Mouse (Mus musculus) small intestine, adult 2 months (tissue): ENCODE measurements around the gene Rbm5. TPM values are rescaled to one million over a fixed set of nuclear protein-coding genes. Genes with fewer than 3 reads are reported as not detected.

Experiments
- H3K27ac ChIP-seq: fragments of 200-500 bp; 2 replicates; pipeline ENCODE4 v1.5.1; 2012; ENCODE audit warnings: low read depth, low read length, control low read depth, inconsistent platforms; ENCODE audit not compliant: insufficient read depth
- H3K27me3 ChIP-seq: fragments of 200-500 bp; 2 replicates; pipeline ENCODE4 v1.6.1; 2012; ENCODE audit warnings: mild to moderate bottlenecking, moderate library complexity, low read length, inconsistent platforms; ENCODE audit not compliant: control insufficient read depth, insufficient read depth
- H3K36me3 ChIP-seq: fragments of 200-500 bp; 2 replicates; pipeline ENCODE4 v1.6.1; 2012; ENCODE audit warnings: mild to moderate bottlenecking, low read length, control low read depth, inconsistent platforms; ENCODE audit not compliant: control insufficient read depth, insufficient read depth
- H3K4me1 ChIP-seq: fragments of 200-500 bp; 2 replicates; pipeline ENCODE4 v1.6.1; 2012; ENCODE audit warnings: low read length, inconsistent platforms, mixed read lengths; ENCODE audit not compliant: control insufficient read depth, insufficient read depth, insufficient read length
- H3K4me3 ChIP-seq: fragments of 200-500 bp; 2 replicates; pipeline ENCODE4 v1.5.1; 2012; ENCODE audit warnings: low read depth, mild to moderate bottlenecking, control low read depth, inconsistent platforms, low read length, moderate library complexity
- CTCF ChIP-seq: fragments of 200-500 bp; IDR thresholded peaks from 2 replicates; pipeline ENCODE4 v1.5.1; 2012; ENCODE audit warnings: low read depth, mild to moderate bottlenecking, control low read depth, inconsistent platforms, low read length, moderate library complexity, mixed read lengths; ENCODE audit not compliant: insufficient replicate concordance, insufficient read length; ENCODE audit errors: extremely low read depth
- POLR2A ChIP-seq: fragments of 200-500 bp; IDR thresholded peaks from 2 replicates; pipeline ENCODE4 v1.6.1; 2012; ENCODE audit warnings: low read depth, mild to moderate bottlenecking, control low read depth, inconsistent platforms, low read length, moderate library complexity
- WGBS: fragments of 180-500 bp; shearing (Covaris S2); methylation state at CpG from one replicate; pipeline ENCODE4 v1.1.7; 2018; 5-methylcytosine and 5-hydroxymethylcytosine counted together
- polyA plus RNA-seq: library from polyadenylated mRNA; depleted of rRNA; stranded (reverse); fragments of >200 nt; gene quantifications from 2 replicates; pipeline ENCODE4 v1.2.3, GENCODE M21; 2012

Rbm5 gene
- polyA plus RNA-seq, 1 experiment: 48.9 TPM

DNA sequence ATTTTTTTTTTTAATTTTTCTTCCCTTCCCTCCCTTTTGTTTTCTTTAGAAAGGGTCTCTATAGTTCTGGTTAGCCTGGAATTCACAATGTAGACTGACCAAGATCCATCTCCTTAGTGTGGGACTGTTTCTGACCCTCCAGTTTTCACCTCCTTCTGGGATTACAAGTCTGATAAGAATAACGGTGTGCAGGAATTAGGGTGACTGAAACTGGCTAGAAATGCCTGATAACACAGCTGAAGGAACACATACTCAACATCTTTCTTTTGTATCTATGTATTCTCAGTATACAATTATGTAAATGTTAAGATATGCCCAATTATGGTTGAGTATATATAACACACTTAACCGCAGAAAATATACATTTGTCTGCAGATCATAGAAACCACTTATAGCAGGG, 986 bp upstream of the Rbm5 start:
- TF ChIP-seq POLR2A: no peak
- TF ChIP-seq CTCF: no peak
- no peak overlapping the region for H3K4me3 ChIP-seq
- H3K36me3 ChIP-seq: peaks cover 37% of the 10 kb centered on the region
- WGBS: 64% methylated on average over 2 of the region's 2 CpGs
- H3K27ac ChIP-seq: no peak overlapping the region
- no peaks in the 10 kb centered on the region for H3K27me3 ChIP-seq
- peaks cover 3% of the 10 kb centered on the region; the same call in 1 of the 2 replicates for H3K4me1 ChIP-seq

DNA sequence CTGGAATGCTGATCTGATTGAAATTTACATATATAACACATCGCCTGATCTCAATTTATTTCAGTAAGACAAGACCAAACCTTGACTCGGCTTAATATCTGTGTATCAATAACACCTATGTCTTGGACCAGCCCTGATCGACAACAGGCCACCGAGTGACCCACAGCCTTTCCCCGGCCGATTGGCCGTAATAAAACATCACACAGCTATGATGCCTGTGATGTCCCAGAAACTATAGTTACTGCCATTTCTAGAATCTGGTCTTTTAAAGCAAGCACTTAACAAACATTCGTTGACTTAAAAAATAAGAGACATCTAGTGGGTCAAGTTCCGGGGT, 791 bp downstream of the Rbm5 start:
- 0% methylated on average over 9 of the region's 9 CpGs for WGBS

DNA sequence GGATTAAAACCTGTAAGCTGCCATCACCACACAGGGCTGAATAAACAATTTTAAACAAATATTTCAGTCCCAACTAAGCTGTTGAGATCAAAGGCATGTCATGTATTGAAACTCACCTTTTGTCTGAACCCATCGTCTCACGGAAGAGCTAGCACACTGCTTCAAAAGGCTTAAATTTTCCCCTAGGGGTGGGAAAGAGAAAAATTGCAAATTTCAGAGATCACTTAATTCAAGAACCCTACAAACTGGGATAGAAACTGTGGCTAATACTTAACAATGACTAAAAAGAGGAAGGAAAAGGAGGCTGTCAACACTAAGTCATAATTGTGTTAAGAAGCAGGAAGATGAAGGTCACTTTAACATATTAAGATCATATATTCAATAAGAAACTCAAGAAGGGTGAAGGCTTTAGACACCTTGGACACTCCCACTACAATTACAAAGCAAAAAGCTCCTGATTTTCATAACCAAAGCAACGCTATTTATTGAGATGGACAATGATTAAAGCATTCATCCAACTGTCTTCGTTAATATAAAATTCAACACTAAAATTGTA, 1.3 kb downstream of the Rbm5 start:
- WGBS: 18% methylated on average over 4 of the region's 4 CpGs
- no peak overlapping the region for H3K27ac ChIP-seq
- H3K36me3 ChIP-seq: peaks cover 36% of the 10 kb centered on the region
- no peak overlapping the region for H3K4me3 ChIP-seq
- H3K4me1 ChIP-seq: peaks cover 3% of the 10 kb centered on the region; the same call in 1 of the 2 replicates
- no peak for TF ChIP-seq POLR2A
- no peak for TF ChIP-seq CTCF
- no peaks in the 10 kb centered on the region for H3K27me3 ChIP-seq

More for the DNA sequence above, 791 bp downstream of the Rbm5 start:
- H3K4me1 ChIP-seq: peaks cover 3% of the 10 kb centered on the region; the same call in 1 of the 2 replicates
- H3K27me3 ChIP-seq: no peaks in the 10 kb centered on the region
- peaks cover 37% of the 10 kb centered on the region for H3K36me3 ChIP-seq
- TF ChIP-seq POLR2A (no peak), CTCF (no peak)
- H3K4me3 ChIP-seq: peak overlapping the region; percentile 84
- peak overlapping the region; percentile 88 for H3K27ac ChIP-seq

DNA sequence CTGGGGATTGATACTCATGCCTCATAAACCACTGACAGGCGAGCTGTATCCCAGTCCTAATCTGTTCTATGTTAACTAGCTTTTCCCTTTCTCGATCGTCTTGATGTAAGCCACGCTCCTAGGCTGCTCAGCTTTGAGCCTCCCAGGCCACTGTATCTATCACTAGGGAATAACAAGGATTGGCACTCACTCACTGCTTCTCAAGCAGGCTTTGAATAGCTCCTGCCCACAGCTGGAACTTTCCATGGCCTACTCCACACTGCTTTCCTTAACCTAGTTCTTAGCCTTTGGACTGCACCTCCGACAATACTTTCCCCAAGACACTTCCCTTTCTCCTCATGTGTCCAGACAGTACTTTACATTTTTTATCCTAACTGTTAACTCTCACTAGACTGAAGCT, 1.9 kb downstream of the Rbm5 start:
- Histone ChIP-seq H3K4me3 (no peak overlapping the region), H3K4me1 (peaks cover 3% of the 10 kb centered on the region; the same call in 1 of the 2 replicates), H3K27me3 (no peaks in the 10 kb centered on the region), H3K36me3 (peaks cover 40% of the 10 kb centered on the region), H3K27ac (no peak overlapping the region)
- WGBS: 66% methylated on average over 5 of the region's 5 CpGs
- TF ChIP-seq CTCF: no peak
- no peak for TF ChIP-seq POLR2A

DNA sequence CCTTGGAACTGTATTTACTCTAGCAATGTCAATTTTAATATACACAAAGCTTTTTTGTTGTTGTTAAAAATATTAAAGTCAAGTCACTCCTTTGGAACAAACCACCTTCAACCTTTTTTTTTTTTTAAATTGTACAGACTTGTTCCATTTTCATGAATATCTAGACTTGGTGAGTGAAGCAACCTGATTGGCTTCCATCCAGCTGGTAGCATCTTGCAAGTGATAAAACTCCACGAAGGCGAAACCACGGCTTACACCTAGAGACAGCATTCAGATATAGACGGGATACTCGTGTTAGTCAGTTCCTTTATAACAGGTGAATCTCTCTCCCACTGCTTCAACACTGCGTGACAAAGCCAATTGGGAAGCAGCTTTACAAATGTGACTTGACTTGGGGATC, 11.2 kb downstream of the Rbm5 start:
- Histone ChIP-seq H3K36me3 (peaks cover 75% of the 10 kb centered on the region), H3K27me3 (no peaks in the 10 kb centered on the region), H3K4me1 (no peaks in the 10 kb centered on the region), H3K27ac (no peak overlapping the region), H3K4me3 (no peak overlapping the region)
- TF ChIP-seq POLR2A (no peak), CTCF (no peak)
- 88% methylated on average over 6 of the region's 6 CpGs for WGBS

DNA sequence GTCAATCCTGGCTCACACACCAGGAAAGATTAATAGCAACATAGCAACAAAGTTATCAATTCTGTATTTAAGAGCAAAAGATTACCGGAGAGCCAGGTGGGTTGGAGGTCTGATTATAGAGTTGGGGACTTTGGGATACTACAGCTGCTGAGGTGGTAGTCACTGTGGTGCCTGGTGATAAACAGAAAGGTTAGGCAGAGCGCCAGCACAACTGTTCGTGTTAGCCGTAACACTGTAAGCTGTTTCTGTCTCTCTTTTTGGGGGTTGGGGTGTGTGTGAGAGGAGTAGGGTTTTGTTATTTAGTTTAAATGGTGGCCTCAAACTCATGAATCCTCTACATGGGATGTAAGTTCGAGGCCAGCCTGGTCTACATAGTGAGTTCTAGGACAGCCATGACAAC, 20.4 kb downstream of the Rbm5 start:
- Histone ChIP-seq H3K4me1 (no peaks in the 10 kb centered on the region), H3K27me3 (no peaks in the 10 kb centered on the region), H3K4me3 (no peak overlapping the region), H3K36me3 (peaks cover 86% of the 10 kb centered on the region), H3K27ac (no peak overlapping the region)
- 86% methylated on average over 5 of the region's 5 CpGs for WGBS
- TF ChIP-seq POLR2A (no peak), CTCF (no peak)

DNA sequence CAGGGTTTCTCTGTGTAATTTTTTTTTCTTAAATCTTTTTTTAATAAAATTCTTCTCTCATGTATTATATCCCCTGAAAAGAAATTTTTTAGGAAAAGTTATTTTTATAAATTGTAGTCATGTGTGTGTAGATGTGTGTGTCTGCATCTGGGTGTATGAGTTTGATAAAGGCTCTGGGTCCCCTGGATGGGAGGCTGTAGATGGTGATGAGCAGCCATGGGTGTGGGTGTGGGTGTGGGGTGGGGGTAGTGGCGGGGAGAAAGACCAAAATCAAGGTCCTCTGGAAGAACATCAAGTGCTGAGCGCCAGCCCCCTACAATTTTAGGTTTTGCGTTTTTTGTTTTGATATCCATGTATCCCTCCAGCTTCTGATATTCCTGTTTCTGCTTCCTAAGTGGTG, 22.7 kb downstream of the Rbm5 start:
- Histone ChIP-seq H3K27me3 (no peaks in the 10 kb centered on the region), H3K4me1 (no peaks in the 10 kb centered on the region), H3K36me3 (peaks cover 90% of the 10 kb centered on the region), H3K4me3 (no peak overlapping the region), H3K27ac (no peak overlapping the region)
- WGBS: 94% methylated on average over 3 of the region's 3 CpGs
- no peak for TF ChIP-seq POLR2A
- no peak for TF ChIP-seq CTCF
